Mouse (Mus musculus) small intestine, adult 2 months (tissue): ENCODE results near the gene Gpr1.

ENCODE experiments used
- CTCF ChIP-seq: fragments of 200-500 bp; IDR thresholded peaks from 2 replicates; pipeline ENCODE4 v1.5.1; 2012; ENCODE audit warnings: low read depth, mild to moderate bottlenecking, control low read depth, inconsistent platforms, low read length, moderate library complexity, mixed read lengths; ENCODE audit not compliant: insufficient replicate concordance, insufficient read length; ENCODE audit errors: extremely low read depth
- POLR2A ChIP-seq: fragments of 200-500 bp; IDR thresholded peaks from 2 replicates; pipeline ENCODE4 v1.6.1; 2012; ENCODE audit warnings: low read depth, mild to moderate bottlenecking, control low read depth, inconsistent platforms, low read length, moderate library complexity

DNA sequence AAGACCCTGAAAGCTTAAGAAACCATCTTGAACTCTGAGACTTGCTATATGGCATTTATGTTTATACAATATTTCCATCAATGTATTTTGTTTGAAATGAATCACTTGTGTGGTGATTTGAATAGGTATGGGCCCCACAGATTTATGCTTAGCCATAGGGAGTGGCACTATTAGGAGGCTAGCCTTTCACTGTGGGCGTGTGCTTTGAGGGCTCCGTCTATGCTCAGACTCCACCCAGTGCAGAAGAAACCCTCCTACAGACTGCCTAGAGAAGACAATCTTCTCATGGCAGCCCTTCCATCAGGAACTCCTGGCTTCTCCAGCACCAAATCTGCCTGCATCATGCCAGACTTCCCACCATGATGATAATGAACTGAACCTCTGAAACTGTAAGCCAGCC, 45.7 kb downstream of the Gpr1 start:
- TF ChIP-seq CTCF (no peak), POLR2A (no peak)
